Mouse (Mus musculus): ENCODE measurements at regions not wholly inside any gene's neighbourhood (a gene's known extent, or its start where the extent isn't known, plus 50 kb on each side); places are given as distances from the start of the nearest gene placed in this dataset.
"Not testable (repeated sequence)": the region's sequence is repeated elsewhere in the genome, so short reads cannot be mapped to it uniquely, and the experiment has no call there.

DNA sequence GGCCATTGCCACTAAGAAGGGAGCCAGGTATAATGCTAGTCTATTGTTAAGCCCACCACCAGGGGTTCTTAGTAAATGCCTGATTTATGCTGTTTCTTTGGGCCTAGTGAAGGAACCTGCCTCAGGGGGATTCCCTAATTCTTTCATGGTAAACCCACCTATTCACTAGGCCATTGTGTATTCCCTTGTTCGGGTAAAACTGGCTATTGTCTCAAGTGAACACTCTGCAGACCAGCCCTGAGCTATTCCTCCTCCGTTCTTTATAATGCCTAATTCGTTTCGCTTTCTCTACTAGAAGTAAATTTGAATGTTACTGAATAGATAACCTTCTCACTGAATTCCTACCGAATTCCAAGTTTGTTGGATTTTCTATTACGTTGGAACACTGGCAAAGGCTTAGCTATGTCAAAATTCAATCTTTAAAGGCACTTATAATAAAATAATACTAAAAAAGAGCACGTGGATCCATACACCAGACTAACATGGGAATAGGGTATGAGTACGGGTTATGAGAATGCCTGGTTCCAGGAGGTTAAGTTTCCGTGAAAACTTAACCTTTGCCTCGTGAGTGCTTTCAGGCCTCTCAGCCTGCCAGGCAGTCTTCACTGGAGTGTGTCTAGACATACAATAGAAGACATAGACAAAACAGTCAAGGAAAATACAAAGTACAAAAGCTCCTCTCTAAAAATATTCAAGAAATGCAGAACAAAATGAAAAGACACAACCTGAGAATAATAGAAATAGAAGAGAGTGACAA is 536.8 kb upstream of the Cntn5 start:
- H3K27ac ChIP-seq (ENCODE audit: insufficient read depth, low read depth); dilution Hi-C loops (cut with MboI; ENCODE audit: extremely low pct_ligation_motif_present, extremely low pct_unique_long_range_greater_than_20kb, low sequenced_read_pairs); in situ Hi-C loops (cut with MboI; ENCODE audit: low pct_ligation_motif_present, low pct_unique_long_range_greater_than_20kb, low sequenced_read_pairs); H3K4me3 ChIP-seq (replicated peaks in 1 of 3; ENCODE audit: low read depth in 2 of 3, low read length in 2 of 3, poor library complexity in 1 of 3); H3K9ac ChIP-seq (ENCODE audit: insufficient read depth, low read depth); H3K9me3 ChIP-seq (replicated peaks; ENCODE audit: low read length); H3K27me3 ChIP-seq (replicated peaks); DNase-seq (ENCODE audit: extremely low read depth); H3K36me3 ChIP-seq (replicated peaks in 1 of 2; ENCODE audit: control insufficient read depth in 1 of 2, insufficient read depth in 1 of 2, low read length in 1 of 2); H3K4me1 ChIP-seq (ENCODE audit: control insufficient read depth in 1 of 2, insufficient read depth in 2 of 2); H3K79me2 ChIP-seq (replicated peaks; ENCODE audit: control insufficient read depth, extremely low read depth, insufficient read depth, poor library complexity, severe bottlenecking); H3K4me2 ChIP-seq (ENCODE audit: insufficient read depth, low read depth, poor library complexity, severe bottlenecking): not testable (repeated sequence)

DNA sequence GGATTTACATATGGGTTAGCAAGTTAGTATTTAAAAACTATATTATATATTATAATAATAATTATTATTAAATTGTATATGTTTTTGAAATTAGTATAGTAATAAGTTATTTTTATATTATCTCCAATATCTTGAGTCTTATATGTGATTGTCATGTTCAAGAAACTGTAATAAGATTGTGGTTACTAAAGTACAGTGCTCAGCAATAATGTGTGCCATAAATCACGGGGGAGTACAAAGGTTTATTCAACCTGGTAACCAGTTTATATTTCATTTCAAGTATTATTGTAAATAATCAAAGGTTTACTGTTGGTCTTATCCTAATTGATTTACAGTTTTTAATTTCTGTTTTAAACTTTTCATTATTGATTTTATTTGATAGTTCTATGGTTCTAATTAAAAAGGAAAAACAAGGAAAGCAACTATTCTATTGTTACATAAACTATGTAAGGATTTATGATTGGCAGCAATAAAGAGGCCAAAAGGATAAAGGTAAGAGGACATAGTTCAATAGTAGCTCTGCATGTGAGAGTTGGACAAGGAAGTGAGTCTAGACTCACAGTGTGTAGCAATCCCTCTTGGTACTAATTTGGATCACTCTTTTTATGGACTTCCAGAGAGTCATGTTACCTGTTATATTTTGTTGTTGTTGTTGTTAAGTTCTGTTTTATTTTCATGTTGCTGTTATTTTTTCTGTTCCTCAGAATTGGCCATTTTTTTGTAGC is 532.0 kb upstream of the Cntn5 start:
- Histone ChIP-seq H3K79me2 (replicated peaks; ENCODE audit: control insufficient read depth, extremely low read depth, insufficient read depth, poor library complexity, severe bottlenecking) (no peaks in the 10 kb centered on the region), H3K27me3 (replicated peaks) (no peaks in the 10 kb centered on the region), H3K4me3 (replicated peaks in 1 of 3; ENCODE audit: low read depth in 2 of 3, low read length in 2 of 3, poor library complexity in 1 of 3) (no peak overlapping the region), H3K4me2 (ENCODE audit: insufficient read depth, low read depth, poor library complexity, severe bottlenecking) (no peak overlapping the region), H3K4me1 (ENCODE audit: control insufficient read depth in 1 of 2, insufficient read depth in 2 of 2) (no peaks in the 10 kb centered on the region; a peak in 1 of 4 replicates), H3K27ac (ENCODE audit: insufficient read depth, low read depth) (no peak overlapping the region), H3K9me3 (replicated peaks; ENCODE audit: low read length) (no peaks in the 10 kb centered on the region), H3K36me3 (replicated peaks in 1 of 2; ENCODE audit: control insufficient read depth in 1 of 2, insufficient read depth in 1 of 2, low read length in 1 of 2) (no peaks in the 10 kb centered on the region), H3K9ac (ENCODE audit: insufficient read depth, low read depth) (no peak overlapping the region)
- in situ Hi-C loops (cut with MboI; ENCODE audit: low pct_ligation_motif_present, low pct_unique_long_range_greater_than_20kb, low sequenced_read_pairs): no loop called here
- no peak for DNase-seq (ENCODE audit: extremely low read depth)
- dilution Hi-C loops (cut with MboI; ENCODE audit: extremely low pct_ligation_motif_present, extremely low pct_unique_long_range_greater_than_20kb, low sequenced_read_pairs): no loop called here
- TF ChIP-seq GABPA (IDR thresholded peaks at IDR 0.05; ENCODE audit: insufficient replicate concordance, low read depth, low read length) (no peak), TBP (conservative IDR thresholded peaks at IDR 0.05; ENCODE audit: low read depth, low read length) (no peak), KAT2A (IDR thresholded peaks at IDR 0.05; ENCODE audit: insufficient replicate concordance, low read length) (no peak)

GRCm38 (mm10) chr9:11436014-11436413 is 531.4 kb upstream of the Cntn5 start:
- in situ Hi-C loops (cut with MboI; ENCODE audit: low pct_ligation_motif_present, low pct_unique_long_range_greater_than_20kb, low sequenced_read_pairs) (no loop called here), dilution Hi-C loops (cut with MboI; ENCODE audit: extremely low pct_ligation_motif_present, extremely low pct_unique_long_range_greater_than_20kb, low sequenced_read_pairs) (no loop called here)
- no peaks in the 10 kb centered on the region for H3K27me3 ChIP-seq (replicated peaks)
- H3K4me1 ChIP-seq (ENCODE audit: control insufficient read depth in 1 of 2, insufficient read depth in 2 of 2): no peaks in the 10 kb centered on the region; a peak in 1 of 4 replicates
- no peaks in the 10 kb centered on the region for H3K9me3 ChIP-seq (replicated peaks; ENCODE audit: low read length)
- no peaks in the 10 kb centered on the region for H3K36me3 ChIP-seq (replicated peaks in 1 of 2; ENCODE audit: control insufficient read depth in 1 of 2, insufficient read depth in 1 of 2, low read length in 1 of 2)
- no peak overlapping the region for H3K27ac ChIP-seq (ENCODE audit: insufficient read depth, low read depth)
- TF ChIP-seq E2F4 (IDR thresholded peaks at IDR 0.05; ENCODE audit: insufficient replicate concordance, low read depth, low read length): no peak
- TF ChIP-seq IRF4 (IDR thresholded peaks at IDR 0.05; ENCODE audit: low read depth, low read length): no peak
- no peak for TF ChIP-seq BHLHE40 (IDR thresholded peaks at IDR 0.05; ENCODE audit: low read depth, low read length)
- TF ChIP-seq MAX (IDR thresholded peaks at IDR 0.05; ENCODE audit: low read length): no peak
- no peak for TF ChIP-seq SIN3A (IDR thresholded peaks at IDR 0.05; ENCODE audit: low read length)
- no peak for TF ChIP-seq CHD2 (IDR thresholded peaks at IDR 0.05; ENCODE audit: low read length)
- TF ChIP-seq HCFC1 (IDR thresholded peaks at IDR 0.05; ENCODE audit: low read depth, low read length): no peak
- TF ChIP-seq USF2 (conservative IDR thresholded peaks at IDR 0.05; ENCODE audit: low read depth, low read length): no peak
- TF ChIP-seq SMC3 (IDR thresholded peaks at IDR 0.05; ENCODE audit: low read depth, low read length): no peak
- no peaks in the 10 kb centered on the region for H3K79me2 ChIP-seq (replicated peaks; ENCODE audit: control insufficient read depth, extremely low read depth, insufficient read depth, poor library complexity, severe bottlenecking)
- no peak overlapping the region for H3K4me3 ChIP-seq (replicated peaks in 1 of 3; ENCODE audit: low read depth in 2 of 3, low read length in 2 of 3, poor library complexity in 1 of 3)
- DNase-seq (ENCODE audit: extremely low read depth): no peak
- no peak overlapping the region for H3K9ac ChIP-seq (ENCODE audit: insufficient read depth, low read depth)
- H3K4me2 ChIP-seq (ENCODE audit: insufficient read depth, low read depth, poor library complexity, severe bottlenecking): no peak overlapping the region
